In the genomic region with DNA sequence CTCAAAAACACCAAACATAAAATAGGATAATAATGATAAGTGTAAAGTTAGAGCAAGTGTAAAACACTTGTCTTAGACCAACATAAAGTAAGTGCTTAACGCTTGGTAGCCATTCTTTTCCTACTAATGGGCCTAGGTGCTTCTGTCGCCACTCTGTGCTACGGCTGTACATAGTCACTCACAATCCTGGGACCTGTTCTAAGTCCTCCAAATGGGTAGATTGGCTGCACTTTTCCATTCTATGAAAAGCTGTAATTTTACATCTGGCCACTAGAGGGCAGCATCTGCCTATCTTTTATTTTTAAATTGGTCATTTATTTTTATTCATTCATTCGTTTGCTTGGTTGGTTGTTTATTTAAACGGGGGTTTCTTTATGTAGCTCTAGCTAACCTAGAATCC, we compare ENCODE assay signal across 7 mouse cellular contexts. TPM values are rescaled to one million over a fixed set of nuclear protein-coding genes. Genes with fewer than 3 reads are reported as not detected.
DNase-seq lines count a peak whose midpoint lies in the region; ATAC-seq and TF ChIP-seq lines count a peak whose summit lies in the region.

No protein-coding gene starts in this region.

- ATAC-seq in hindbrain, embryonic 11.5 days (ENCODE audit: low FRiP score), result no peak

- H3K79me2 ChIP-seq in CH12.LX (replicated peaks; ENCODE audit: control insufficient read depth, extremely low read depth, insufficient read depth, poor library complexity, severe bottlenecking), result no peaks in the 10 kb centered on the region

- no peaks in the 10 kb centered on the region for H3K36me3 ChIP-seq in hindbrain, embryonic 11.5 days (ENCODE audit: control insufficient read depth, insufficient read depth, low read length)
- no peaks in the 10 kb centered on the region for H3K36me3 ChIP-seq in hindbrain, embryonic 10.5 days
- no peaks in the 10 kb centered on the region for H3K36me3 ChIP-seq in CH12.LX (replicated peaks in 1 of 2; ENCODE audit: control insufficient read depth in 1 of 2, insufficient read depth in 1 of 2, low read length in 1 of 2)
- H3K36me3 ChIP-seq in limb, embryonic 10.5 days, result no peaks in the 10 kb centered on the region

- H3K9ac ChIP-seq in hindbrain, embryonic 11.5 days (ENCODE audit: low read depth, low read length), result no peak overlapping the region
- H3K9ac ChIP-seq in CH12.LX (ENCODE audit: insufficient read depth, low read depth), result no peak overlapping the region

- dilution Hi-C loops in CH12.LX (cut with MboI; ENCODE audit: extremely low pct_ligation_motif_present, extremely low pct_unique_long_range_greater_than_20kb, low sequenced_read_pairs), result no loop called here

- no peaks in the 10 kb centered on the region for H3K9me3 ChIP-seq in hindbrain, embryonic 11.5 days (ENCODE audit: control insufficient read depth, low read length)
- H3K9me3 ChIP-seq in hindbrain, embryonic 10.5 days, result peaks cover 3% of the 10 kb centered on the region
- H3K9me3 ChIP-seq in CH12.LX (replicated peaks; ENCODE audit: low read length), result peaks cover 3% of the 10 kb centered on the region
- H3K9me3 ChIP-seq in limb, embryonic 10.5 days (replicated peaks), result no peaks in the 10 kb centered on the region

- in situ Hi-C loops in CH12.LX (cut with MboI; ENCODE audit: low pct_ligation_motif_present, low pct_unique_long_range_greater_than_20kb, low sequenced_read_pairs), result loop anchor here (25.0 kb wide), 1 partner anchor 430 kb away; no protein-coding TSS in a partner anchor

- 12% methylated on average over 5 of the region's 5 CpGs for WGBS in hindbrain, embryonic 11.5 days
- 10% methylated on average over 5 of the region's 5 CpGs for WGBS in hindbrain, embryonic 10.5 days
- WGBS in limb, embryonic 10.5 days, result 17% methylated on average over 5 of the region's 5 CpGs

- DNase-seq in hindbrain, embryonic 11.5 days (ENCODE audit: low spot score), result peak; percentile 55
- DNase-seq in hindbrain, embryonic 10.5 days (ENCODE audit: low spot score), result no peak
- peak; percentile 65 for DNase-seq in 3T3-L1 (ENCODE audit: low read depth, low spot score)
- DNase-seq in CH12.LX (ENCODE audit: extremely low read depth), result no peak
- DNase-seq in hindlimb bud, embryonic 11.5 days (ENCODE audit: extremely low spot score, low read depth, low spot score), result peak; percentile 26
- DNase-seq in limb, embryonic 10.5 days (ENCODE audit: low spot score), result no peak
- no peak for DNase-seq in ovary, adult 18-20 months (ENCODE audit: low spot score)

- TF ChIP-seq EP300 in CH12.LX (IDR thresholded peaks at IDR 0.05; ENCODE audit: low read length), result no peak

- H3K27me3 ChIP-seq in hindbrain, embryonic 11.5 days (ENCODE audit: control insufficient read depth, insufficient read depth, low read length), result no peaks in the 10 kb centered on the region; the same call in 1 of the 2 replicates
- no peaks in the 10 kb centered on the region for H3K27me3 ChIP-seq in hindbrain, embryonic 10.5 days (ENCODE audit: insufficient read depth, poor library complexity, severe bottlenecking)
- no peaks in the 10 kb centered on the region for H3K27me3 ChIP-seq in CH12.LX (replicated peaks)
- no peaks in the 10 kb centered on the region for H3K27me3 ChIP-seq in limb, embryonic 10.5 days (ENCODE audit: low read depth, poor library complexity, severe bottlenecking)

- no peak overlapping the region for H3K4me2 ChIP-seq in hindbrain, embryonic 11.5 days (replicated peaks; ENCODE audit: low read depth, low read length)
- no peak overlapping the region for H3K4me2 ChIP-seq in CH12.LX (ENCODE audit: insufficient read depth, low read depth, poor library complexity, severe bottlenecking)

- no peak overlapping the region for H3K27ac ChIP-seq in hindbrain, embryonic 11.5 days (ENCODE audit: low read depth, low read length)
- no peak overlapping the region for H3K27ac ChIP-seq in hindbrain, embryonic 10.5 days
- H3K27ac ChIP-seq in CH12.LX (ENCODE audit: insufficient read depth, low read depth), result no peak overlapping the region
- no peak overlapping the region for H3K27ac ChIP-seq in limb, embryonic 10.5 days

- H3K4me3 ChIP-seq in hindbrain, embryonic 11.5 days (ENCODE audit: low read depth, low read length), result no peak overlapping the region
- H3K4me3 ChIP-seq in hindbrain, embryonic 10.5 days, result no peak overlapping the region
- no peak overlapping the region for H3K4me3 ChIP-seq in CH12.LX (replicated peaks in 1 of 3; ENCODE audit: low read depth in 2 of 3, low read length in 2 of 3, poor library complexity in 1 of 3)
- no peak overlapping the region for H3K4me3 ChIP-seq in limb, embryonic 10.5 days

- peak; percentile 60 to 83 for TF ChIP-seq CTCF in CH12.LX (conservative IDR thresholded peaks at IDR 0.05 in 1 of 2, IDR thresholded peaks at IDR 0.05 in 1 of 2; ENCODE audit: low read depth in 2 of 2, low read length in 2 of 2)

- H3K4me1 ChIP-seq in hindbrain, embryonic 11.5 days (replicated peaks; ENCODE audit: control insufficient read depth, insufficient read depth, low read length), result no peaks in the 10 kb centered on the region
- no peaks in the 10 kb centered on the region for H3K4me1 ChIP-seq in hindbrain, embryonic 10.5 days (replicated peaks)
- peaks cover 0 to 4% of the 10 kb centered on the region in 2 experiments; a peak in 2 of 4 replicates for H3K4me1 ChIP-seq in CH12.LX (ENCODE audit: control insufficient read depth in 1 of 2, insufficient read depth in 2 of 2)
- 0 out of 2 replicates have a peak, but pooled peaks cover 3% of the 10 kb centered on the region for H3K4me1 ChIP-seq in limb, embryonic 10.5 days

- no peak for TF ChIP-seq POLR2A in CH12.LX (IDR thresholded peaks at IDR 0.05; ENCODE audit: low read depth, low read length)

- TF ChIP-seq RAD21 in CH12.LX (IDR thresholded peaks at IDR 0.05; ENCODE audit: low read depth, low read length), result peak; percentile 89

TF ChIP-seq in CH12.LX, 34 proteins besides CTCF, POLR2A, EP300 and RAD21:
- TF ChIP-seq HCFC1 (IDR thresholded peaks at IDR 0.05; ENCODE audit: low read depth, low read length) (no peak), SMC3 (IDR thresholded peaks at IDR 0.05; ENCODE audit: low read depth, low read length) (peak; percentile 65), ZC3H11A (IDR thresholded peaks at IDR 0.05; ENCODE audit: low read depth, low read length) (peak; percentile 25; the same call in 1 of the 2 replicates)

RNA-seq across cellular contexts. Expression of a gene that starts 44.9 kb away (rescaled TPM):
- polyA plus RNA-seq in hindbrain, embryonic 11.5 days (2014; fragmentation: Nextera tagmentation; extraction: Ambion mirVana), result 112 and 127 TPM in 2 replicates
- 106 and 117 TPM in 2 replicates for polyA plus RNA-seq in hindbrain, embryonic 10.5 days (2016; fragmentation: Nextera tagmentation; extraction: Ambion mirVana)
- 42.3 and 50.7 TPM in 2 replicates for total RNA-seq in CH12.LX (2012; rRNA removed)
- total RNA-seq in CH12.LX (2014; rRNA removed), result 26.2 and 32.7 TPM in 2 replicates
- 175 and 192 TPM in 2 replicates for polyA plus RNA-seq in CH12.LX (2012; ENCODE audit: insufficient read length, low read depth)
- polyA plus RNA-seq in limb, embryonic 10.5 days (2016; fragmentation: Nextera tagmentation; extraction: Ambion mirVana), result 88.4 and 96.4 TPM in 2 replicates

Comparison
In these comparisons a context has a peak if more than half of its experiments do, and no peak if none do; other contexts are left out.
1. DNase-seq: peak in hindbrain, embryonic 11.5 days (single experiment), 3T3-L1 (single experiment) and hindlimb bud, embryonic 11.5 days (single experiment); none in hindbrain, embryonic 10.5 days (single experiment), CH12.LX (single experiment), limb, embryonic 10.5 days (single experiment) and ovary, adult 18-20 months (single experiment).